Mouse (Mus musculus) neural tube, embryonic 14.5 days (tissue): Measurements from ENCODE around the gene Ppp2r1b. TPM values are rescaled to one million over a fixed set of nuclear protein-coding genes. Genes with fewer than 3 reads are reported as not detected.

Source experiments
- ATAC-seq: fragments of 200-750 bp; cut with Nextera tagmentation; 2 replicates; pipeline ENCODE4 v1.8.0; 2017; ENCODE audit warnings: low read depth, mild to moderate bottlenecking, moderate TSS enrichment, moderate library complexity
- H3K27ac ChIP-seq: fragments of 300-500 bp; sonication (generic); 2 replicates; pipeline ENCODE4 v1.5.1; 2014; ENCODE audit warnings: low read depth, mild to moderate bottlenecking, control low read depth, low read length, moderate library complexity, mixed read lengths
- H3K27me3 ChIP-seq: fragments of 300-500 bp; sonication (generic); 2 replicates; pipeline ENCODE4 v1.6.1; 2014; ENCODE audit warnings: low read length; ENCODE audit not compliant: control insufficient read depth, insufficient read depth
- H3K36me3 ChIP-seq: fragments of 300-500 bp; sonication (generic); 2 replicates; pipeline ENCODE4 v1.6.1; 2014; ENCODE audit warnings: low read length, mixed read lengths; ENCODE audit not compliant: control insufficient read depth, insufficient read depth
- H3K4me1 ChIP-seq: fragments of 300-500 bp; sonication (generic); 2 replicates; pipeline ENCODE4 v1.6.1; 2014; ENCODE audit warnings: low read length; ENCODE audit not compliant: control insufficient read depth, insufficient read depth
- H3K4me2 ChIP-seq: fragments of 300-500 bp; sonication (generic); 2 replicates; pipeline ENCODE4 v1.6.1; 2014; ENCODE audit warnings: mild to moderate bottlenecking, low read depth, low read length, control low read depth
- H3K4me3 ChIP-seq: fragments of 300-500 bp; sonication (generic); 2 replicates; pipeline ENCODE4 v1.5.1; 2014; ENCODE audit warnings: low read depth, low read length, control low read depth, mixed read lengths
- H3K9ac ChIP-seq: fragments of 300-500 bp; sonication (generic); replicated peaks from 2 replicates; pipeline ENCODE4 v1.6.1; 2014; ENCODE audit warnings: low read depth, mild to moderate bottlenecking, control low read depth, low read length, mixed read lengths
- H3K9me3 ChIP-seq: fragments of 300-500 bp; sonication (generic); 2 replicates; pipeline ENCODE4 v1.6.1; 2016; ENCODE audit warnings: low read length; ENCODE audit not compliant: control insufficient read depth
- WGBS: fragments of 180-500 bp; shearing (Covaris S2); extraction: QIAGEN DNeasy Blood & Tissue Kit; methylation state at CpG from one replicate; pipeline ENCODE4 v1.1.7; 2014; 5-methylcytosine and 5-hydroxymethylcytosine counted together
- polyA plus RNA-seq: library from polyadenylated mRNA; unstranded; fragments of >200 nt; fragmentation: Nextera tagmentation; extraction: Ambion mirVana; gene quantifications from 2 replicates; pipeline ENCODE4 v1.2.1, GENCODE M21; 2014

Ppp2r1b gene
- polyA plus RNA-seq, 1 experiment from 2014 or later: 44.1 TPM

GRCm38 (mm10) chr9:50904196-50904847 lies 59.2 kb downstream of the Ppp2r1b start:
- Histone ChIP-seq H3K36me3 (no peaks in the 10 kb centered on the region), H3K9me3 (no peaks in the 10 kb centered on the region), H3K27me3 (no peaks in the 10 kb centered on the region), H3K4me1 (no peaks in the 10 kb centered on the region), H3K27ac (no peak overlapping the region), H3K4me3 (no peak overlapping the region), H3K9ac (no peak overlapping the region), H3K4me2 (no peak overlapping the region)
- WGBS: 74% methylated on average over 6 of the region's 6 CpGs
- ATAC-seq: no peak

GRCm38 (mm10) chr9:50905321-50905720 lies 60.2 kb downstream of the Ppp2r1b start:
- Histone ChIP-seq H3K4me2 (no peak overlapping the region), H3K36me3 (no peaks in the 10 kb centered on the region), H3K4me3 (no peak overlapping the region), H3K27ac (no peak overlapping the region), H3K9me3 (no peaks in the 10 kb centered on the region), H3K9ac (no peak overlapping the region), H3K4me1 (no peaks in the 10 kb centered on the region), H3K27me3 (no peaks in the 10 kb centered on the region)
- ATAC-seq: no peak
- 79% methylated on average over 3 of the region's 3 CpGs for WGBS

- H3K4me1 ChIP-seq: no peaks in the 10 kb centered on the region
- WGBS: 91% methylated on average over 7 of the region's 7 CpGs
- no peak overlapping the region for H3K4me2 ChIP-seq
- H3K9ac ChIP-seq: no peak overlapping the region
- no peak for ATAC-seq
- H3K9me3 ChIP-seq: no peaks in the 10 kb centered on the region
- H3K27me3 ChIP-seq: no peaks in the 10 kb centered on the region
- H3K4me3 ChIP-seq: no peak overlapping the region
- no peaks in the 10 kb centered on the region for H3K36me3 ChIP-seq
- no peak overlapping the region for H3K27ac ChIP-seq
These were observed 66.9 kb downstream of the Ppp2r1b start for GRCm38 (mm10) chr9:50911861-50912515.

GRCm38 (mm10) chr9:50918131-50918530 lies 73.0 kb downstream of the Ppp2r1b start:
- WGBS: 69% methylated on average over 3 of the region's 3 CpGs

GRCm38 (mm10) chr9:50919554-50919953 lies 74.5 kb downstream of the Ppp2r1b start:
- ATAC-seq: no peak
- Histone ChIP-seq H3K9me3 (no peaks in the 10 kb centered on the region), H3K36me3 (no peaks in the 10 kb centered on the region), H3K9ac (no peak overlapping the region), H3K27me3 (no peaks in the 10 kb centered on the region), H3K4me3 (no peak overlapping the region), H3K4me2 (no peak overlapping the region), H3K27ac (no peak overlapping the region), H3K4me1 (0 out of 2 replicates have a peak, but pooled peaks cover 4% of the 10 kb centered on the region)
- 96% methylated on average over 2 of the region's 2 CpGs for WGBS

More at GRCm38 (mm10) chr9:50918131-50918530, 73.0 kb downstream of the Ppp2r1b start:
- H3K9ac ChIP-seq: no peak overlapping the region
- H3K36me3 ChIP-seq: no peaks in the 10 kb centered on the region
- ATAC-seq: no peak
- H3K4me2 ChIP-seq: no peak overlapping the region
- H3K4me1 ChIP-seq: 0 out of 2 replicates have a peak, but pooled peaks cover 4% of the 10 kb centered on the region
- no peaks in the 10 kb centered on the region for H3K9me3 ChIP-seq
- no peak overlapping the region for H3K27ac ChIP-seq
- H3K27me3 ChIP-seq: no peaks in the 10 kb centered on the region
- no peak overlapping the region for H3K4me3 ChIP-seq

- 0 out of 2 replicates have a peak, but pooled peaks cover 4% of the 10 kb centered on the region for H3K4me1 ChIP-seq
- H3K4me3 ChIP-seq: no peak overlapping the region
- no peak overlapping the region for H3K9ac ChIP-seq
- no peak overlapping the region for H3K4me2 ChIP-seq
- no peaks in the 10 kb centered on the region for H3K9me3 ChIP-seq
- no peaks in the 10 kb centered on the region for H3K27me3 ChIP-seq
- no peaks in the 10 kb centered on the region for H3K36me3 ChIP-seq
- 83% methylated on average over 3 of the region's 3 CpGs for WGBS
- no peak overlapping the region for H3K27ac ChIP-seq
- no peak for ATAC-seq
These were observed 76.1 kb downstream of the Ppp2r1b start for GRCm38 (mm10) chr9:50920933-50921895.

- no peaks in the 10 kb centered on the region for H3K27me3 ChIP-seq
- no peak for ATAC-seq
- no peaks in the 10 kb centered on the region for H3K36me3 ChIP-seq
- no peak overlapping the region for H3K27ac ChIP-seq
- 66% methylated on average over 5 of the region's 5 CpGs for WGBS
- H3K4me2 ChIP-seq: no peak overlapping the region
- no peak overlapping the region for H3K9ac ChIP-seq
- no peaks in the 10 kb centered on the region for H3K9me3 ChIP-seq
- no peak overlapping the region for H3K4me3 ChIP-seq
- H3K4me1 ChIP-seq: 0 out of 2 replicates have a peak, but pooled peaks cover 4% of the 10 kb centered on the region
These were observed 77.5 kb downstream of the Ppp2r1b start for GRCm38 (mm10) chr9:50922363-50923153.

- no peaks in the 10 kb centered on the region for H3K4me1 ChIP-seq
- no peak overlapping the region for H3K4me2 ChIP-seq
- no peaks in the 10 kb centered on the region for H3K9me3 ChIP-seq
- no peaks in the 10 kb centered on the region for H3K27me3 ChIP-seq
- no peak for ATAC-seq
- H3K9ac ChIP-seq: no peak overlapping the region
- H3K36me3 ChIP-seq: no peaks in the 10 kb centered on the region
- no peak overlapping the region for H3K4me3 ChIP-seq
- no peak overlapping the region for H3K27ac ChIP-seq
These were observed 79.4 kb downstream of the Ppp2r1b start for GRCm38 (mm10) chr9:50924454-50924853.
